Mouse (Mus musculus) natural killer cell, adult 2 months (primary cell): ENCODE measurements around the gene Ppie.
"Not testable (repeated sequence)": the region's sequence is repeated elsewhere in the genome, so short reads cannot be mapped to it uniquely, and the experiment has no call there.

Experiments
- DNase-seq, 2 experiments: peaks; one replicate each; pipeline ENCODE4 v3.0.0; 2022; ENCODE audit warnings: low spot score in 2 of 2

The Ppie gene

DNA sequence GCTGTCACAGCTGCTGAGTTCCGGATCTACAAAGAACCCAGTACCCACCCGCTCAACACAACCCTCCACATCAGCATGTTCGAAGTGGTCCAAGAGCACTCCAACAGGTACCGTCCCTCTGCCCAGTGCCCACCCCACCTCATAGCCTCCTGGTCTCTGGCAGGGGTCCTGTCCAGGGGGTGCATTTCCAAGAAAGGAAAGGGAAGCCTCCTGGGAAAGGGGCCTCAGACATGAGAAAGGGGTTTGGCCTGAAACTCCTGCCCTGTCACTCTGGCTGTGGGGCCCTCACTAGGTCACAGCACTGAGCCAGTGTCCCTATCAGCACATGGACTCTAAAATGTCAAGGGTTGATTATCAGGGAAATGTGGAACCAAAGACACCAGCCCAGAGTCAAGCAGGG is 25.1 kb downstream of the Ppie start:
- DNase-seq = not testable (repeated sequence)

DNA sequence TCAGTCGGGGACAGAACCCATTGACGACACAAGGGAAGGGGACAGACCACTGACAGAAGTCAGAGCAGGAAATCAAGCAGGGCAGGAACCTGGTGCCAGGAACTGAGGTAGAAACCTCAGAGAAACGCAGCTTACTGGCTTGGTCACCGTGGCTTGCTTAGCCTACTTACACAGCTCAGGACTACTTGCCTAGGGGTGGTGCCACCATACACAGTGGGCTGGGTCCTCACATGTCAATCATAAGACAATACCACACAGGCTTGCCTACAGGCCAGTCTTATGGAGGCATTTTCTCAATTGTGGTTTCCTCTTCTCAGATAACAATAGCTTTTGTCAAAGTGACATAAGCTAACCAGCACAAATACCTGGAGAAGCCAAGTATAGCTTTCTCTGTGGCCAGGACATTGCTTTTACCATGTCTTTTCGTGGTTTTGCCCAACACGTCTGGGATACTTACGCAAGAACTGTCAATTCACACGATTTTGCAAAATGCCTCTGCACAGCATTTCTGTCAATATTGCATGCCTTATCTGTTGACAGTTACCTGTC is 27.5 kb downstream of the Ppie start:
- DNase-seq = no peak

DNA sequence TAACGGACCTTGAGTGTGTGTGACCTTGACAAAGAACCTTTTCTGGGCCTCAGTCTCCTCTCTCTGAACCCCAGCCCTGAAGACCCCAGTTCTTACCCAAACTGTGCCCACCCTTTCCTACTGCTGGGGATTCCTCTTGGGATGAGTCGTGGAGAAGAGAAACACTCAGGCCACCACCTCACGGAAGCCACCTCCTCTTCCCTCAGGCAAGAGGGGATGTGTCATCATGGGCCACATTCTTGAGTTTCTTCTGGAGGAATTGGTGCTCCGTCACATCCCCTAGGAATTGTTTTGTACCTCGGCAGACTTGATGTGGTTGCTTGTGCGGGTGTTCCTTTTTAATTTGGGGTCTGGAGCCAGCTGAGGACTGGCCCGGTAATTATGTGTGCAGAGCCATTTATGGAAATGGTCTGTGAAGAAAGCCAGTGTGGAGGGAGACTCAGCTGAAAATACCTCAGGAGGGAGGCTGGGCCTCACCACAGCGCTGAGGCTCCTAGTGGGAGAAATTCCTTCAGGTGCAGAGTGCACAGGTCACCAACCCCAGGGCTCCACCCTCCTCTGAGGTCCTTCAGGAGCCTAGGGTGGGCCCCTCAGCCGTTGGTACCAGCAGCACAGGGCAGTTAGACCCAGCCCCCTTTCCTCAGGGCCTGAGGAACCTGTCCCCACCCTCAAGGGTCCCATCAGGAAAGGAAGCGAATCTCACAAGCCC is 28.3 kb downstream of the Ppie start:
- DNase-seq = not testable (repeated sequence)

DNA sequence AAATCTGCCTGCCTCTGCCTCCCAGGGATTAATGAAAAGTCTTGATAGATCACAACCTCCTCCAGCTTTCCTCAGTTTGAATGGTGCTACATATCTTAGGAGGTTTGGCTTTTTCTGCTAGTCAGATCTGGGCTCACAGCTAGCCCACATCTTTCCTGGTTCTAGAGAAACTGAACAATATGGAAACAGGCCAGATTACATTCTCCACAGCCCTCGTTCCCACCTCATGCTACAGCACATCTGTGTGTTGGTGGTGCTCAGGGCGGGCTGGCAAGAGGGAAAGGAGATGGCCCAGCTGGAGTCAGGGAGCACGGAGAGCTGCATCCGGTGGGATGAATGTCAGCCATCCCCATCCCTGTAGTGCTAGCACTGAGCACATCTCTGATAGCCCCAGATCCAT is 29.0 kb downstream of the Ppie start:
- DNase-seq = no peak

DNA sequence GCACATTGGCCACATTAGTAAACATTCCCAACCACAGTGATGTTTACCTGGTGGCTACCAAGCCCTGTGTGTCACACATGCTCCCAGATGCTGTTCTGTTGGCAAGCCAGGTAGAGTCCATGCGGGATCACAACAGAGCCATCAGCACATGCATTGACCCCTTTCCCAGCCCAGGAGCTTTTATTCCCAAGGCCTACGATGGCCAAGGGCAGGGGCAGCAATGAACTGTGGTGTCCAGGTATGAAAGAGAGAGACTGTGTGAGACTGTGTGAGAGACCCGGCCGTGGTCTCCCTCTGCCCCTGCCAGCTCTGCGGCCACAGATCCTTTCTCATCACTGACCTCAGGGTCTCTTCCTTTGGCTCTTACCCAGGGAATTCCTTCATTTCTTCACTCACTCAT is 31.7 kb downstream of the Ppie start:
- DNase-seq = no peak

DNA sequence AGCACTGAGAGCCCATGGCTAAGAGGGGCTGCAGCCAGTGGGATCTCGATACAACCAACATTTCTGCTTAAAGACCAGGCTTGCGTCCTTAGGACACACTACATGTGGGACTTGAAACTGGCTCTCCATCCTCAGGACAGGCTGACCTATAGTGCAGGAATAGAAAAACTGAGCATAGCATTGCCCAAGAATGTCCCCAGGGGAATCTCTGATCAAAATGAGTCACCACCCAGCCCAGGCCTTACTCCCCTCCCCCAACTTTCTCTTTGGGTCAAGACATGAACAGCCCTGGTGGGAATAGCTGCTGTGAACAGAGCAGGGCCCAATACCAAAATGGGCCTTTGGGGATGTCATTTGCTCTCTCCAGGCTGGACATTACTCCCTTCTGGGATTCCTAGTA is 32.9 kb downstream of the Ppie start:
- no peak for DNase-seq

DNA sequence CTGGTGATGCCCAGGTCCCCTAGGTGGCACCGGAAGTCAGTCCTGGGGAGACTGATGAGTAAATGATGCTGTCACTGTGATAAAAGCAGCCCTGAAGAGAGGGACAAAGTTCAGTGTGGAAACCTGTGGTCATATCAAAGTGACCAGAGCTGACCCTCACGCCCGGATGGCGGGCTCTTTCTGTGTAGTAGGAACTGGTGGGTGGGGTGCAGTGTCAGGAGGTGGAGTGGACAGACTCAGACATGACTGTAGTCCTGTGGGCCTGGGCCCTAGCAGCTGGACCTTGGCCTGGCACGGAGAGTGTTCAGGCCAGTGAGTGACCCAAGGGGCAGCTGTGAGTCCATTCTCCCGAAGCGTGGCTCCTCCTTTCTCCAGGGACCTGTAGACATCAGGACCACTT is 33.8 kb downstream of the Ppie start:
- DNase-seq = not testable (repeated sequence)

DNA sequence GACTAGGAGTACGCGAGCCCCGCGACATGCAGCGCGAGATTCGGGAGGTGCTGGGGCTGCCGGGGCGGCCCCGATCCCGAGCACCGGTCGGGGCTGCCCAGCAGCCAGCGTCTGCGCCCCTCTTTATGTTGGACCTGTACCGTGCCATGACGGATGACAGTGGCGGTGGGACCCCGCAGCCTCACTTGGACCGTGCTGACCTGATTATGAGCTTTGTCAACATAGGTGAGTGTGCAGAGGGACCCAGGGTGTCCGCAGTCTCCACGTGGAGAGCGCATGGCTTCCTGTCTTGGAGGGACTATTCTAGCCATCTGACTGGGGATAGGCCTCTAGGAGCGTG is 34.3 kb downstream of the Ppie start:
- DNase-seq = no peak

DNA sequence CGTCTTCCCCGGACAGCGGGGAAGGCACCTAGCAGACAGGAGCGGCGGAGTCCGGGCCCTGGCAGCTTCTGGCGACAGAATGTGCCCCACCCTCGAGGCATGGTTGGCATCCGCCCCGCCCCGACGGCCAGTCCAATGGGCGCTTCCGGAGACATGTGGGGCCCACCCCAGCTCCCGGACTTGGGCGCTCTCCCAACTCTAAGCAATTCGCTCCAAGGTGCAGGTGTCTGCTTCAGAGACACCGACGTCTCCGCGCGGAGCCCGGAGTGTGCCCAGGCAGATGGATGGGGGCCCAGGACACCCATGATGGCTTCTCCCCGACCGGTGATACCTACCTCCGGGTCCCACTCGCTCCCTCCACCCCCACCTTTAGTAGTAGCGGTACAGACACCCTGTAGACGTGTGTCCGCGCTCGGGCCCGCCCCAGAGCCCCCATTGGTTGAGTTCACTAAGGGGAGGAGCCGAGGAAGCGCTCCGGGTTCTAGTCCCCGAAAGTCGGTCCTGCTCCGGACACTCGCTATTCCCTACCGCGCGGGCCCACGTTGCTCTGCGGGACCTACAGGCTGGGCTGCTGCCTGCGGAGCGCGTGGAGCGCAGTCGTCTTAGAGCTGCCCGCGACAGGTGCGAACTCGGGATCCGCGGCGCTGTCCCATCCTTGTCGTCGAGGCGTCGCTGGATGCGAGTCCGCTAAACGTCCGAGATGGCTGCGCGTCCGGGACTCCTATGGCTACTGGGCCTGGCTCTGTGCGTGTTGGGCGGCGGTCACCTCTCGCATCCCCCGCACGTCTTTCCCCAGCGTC is 34.9 kb downstream of the Ppie start, which contains the start of gene Bmp8b:
Gene Bmp8b (plus strand): TSS at position 515 of the 800 bp plus-strand sequence.
- no peak for DNase-seq

DNA sequence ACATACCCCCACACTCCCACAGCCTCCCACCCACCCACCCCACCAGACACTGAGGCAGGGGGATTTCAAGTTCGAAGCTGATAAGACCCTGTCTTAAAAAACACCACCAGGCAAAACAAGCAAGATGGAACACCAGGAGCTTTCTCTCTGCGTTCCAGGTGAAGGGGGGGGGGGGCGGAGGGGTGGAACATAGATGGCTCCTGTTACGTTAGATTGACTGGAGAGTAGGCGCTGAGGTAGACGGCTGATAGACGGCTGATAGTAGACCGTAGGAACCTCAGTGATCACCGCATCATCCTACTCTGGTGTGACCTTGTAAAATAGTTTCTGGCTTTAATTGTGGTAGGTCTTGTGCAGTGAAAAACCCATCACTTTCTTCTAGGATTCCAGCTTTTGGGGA is 45.9 kb downstream of the Ppie start:
- DNase-seq = no peak

DNA sequence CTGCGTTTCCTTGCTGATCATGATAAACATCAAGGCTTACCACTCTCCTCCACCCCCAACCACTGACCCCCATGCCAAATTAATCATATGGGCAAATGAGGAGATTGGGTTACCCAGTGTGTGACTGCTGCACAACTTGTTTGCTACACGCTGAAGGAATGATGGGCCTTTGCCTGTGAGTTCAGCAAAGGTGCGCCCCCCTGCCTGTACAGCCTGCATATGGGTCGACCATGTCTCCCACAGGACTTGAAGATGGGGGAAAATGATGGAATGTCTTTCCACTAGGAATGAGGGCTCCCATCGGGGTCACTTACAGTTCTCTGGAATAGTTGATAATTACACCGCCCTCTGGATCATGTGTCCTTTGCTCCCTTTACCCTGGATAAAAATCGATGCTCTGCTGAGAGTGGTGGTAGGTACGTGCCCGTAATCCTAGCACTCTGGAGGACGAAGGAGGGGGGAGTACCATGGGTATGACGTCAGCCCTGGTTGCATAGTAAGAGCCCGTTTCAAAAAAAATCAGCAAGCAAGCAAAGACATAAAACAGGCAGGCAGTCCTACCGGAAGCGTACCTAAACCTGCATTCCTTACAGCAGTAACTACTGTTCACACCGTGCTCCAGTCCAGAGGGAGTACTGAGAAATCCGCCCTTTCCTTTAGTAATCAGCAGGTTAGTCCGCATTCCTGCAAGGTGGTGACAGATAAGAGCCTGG is 46.5 kb downstream of the Ppie start:
- DNase-seq = no peak

DNA sequence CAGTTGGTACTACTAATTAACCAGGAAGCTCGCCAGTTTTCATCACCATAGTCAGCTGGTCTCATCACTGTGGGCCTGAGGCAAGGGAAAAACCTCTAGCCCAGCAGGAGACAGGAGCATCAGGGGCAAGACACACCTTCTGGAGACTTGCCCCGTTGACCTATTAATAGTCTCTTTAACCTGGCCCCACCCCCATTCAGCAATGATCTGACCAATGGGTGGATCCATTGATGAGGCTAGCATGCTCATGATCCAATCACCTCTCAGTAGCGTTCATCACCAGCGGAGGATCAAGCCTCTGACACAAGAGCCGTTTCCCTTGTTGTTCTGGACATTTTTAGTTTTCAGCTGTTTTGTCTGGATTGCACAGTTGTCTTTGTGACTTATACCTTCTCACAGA is 47.1 kb downstream of the Ppie start:
- DNase-seq = no peak

DNA sequence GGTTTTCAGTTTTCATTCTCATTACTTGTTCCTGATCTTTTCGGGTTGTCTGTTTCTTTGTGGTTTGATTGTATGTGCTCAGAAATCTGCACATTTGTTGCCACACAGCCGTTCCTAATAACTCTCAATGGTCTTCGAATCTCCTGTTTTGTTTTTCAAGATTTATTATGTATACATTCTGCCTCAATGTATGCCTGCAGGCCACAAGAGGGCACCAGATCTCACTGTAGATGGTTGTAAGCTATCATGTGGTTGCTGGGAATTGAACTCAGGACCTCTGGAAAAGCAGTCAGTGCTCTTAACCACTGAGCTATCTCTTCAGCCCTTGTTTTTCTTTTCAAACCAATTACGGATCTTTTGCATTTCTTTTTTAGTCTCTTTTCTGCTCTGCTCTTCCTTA is 53.4 kb downstream of the Ppie start:
- DNase-seq = no peak

DNA sequence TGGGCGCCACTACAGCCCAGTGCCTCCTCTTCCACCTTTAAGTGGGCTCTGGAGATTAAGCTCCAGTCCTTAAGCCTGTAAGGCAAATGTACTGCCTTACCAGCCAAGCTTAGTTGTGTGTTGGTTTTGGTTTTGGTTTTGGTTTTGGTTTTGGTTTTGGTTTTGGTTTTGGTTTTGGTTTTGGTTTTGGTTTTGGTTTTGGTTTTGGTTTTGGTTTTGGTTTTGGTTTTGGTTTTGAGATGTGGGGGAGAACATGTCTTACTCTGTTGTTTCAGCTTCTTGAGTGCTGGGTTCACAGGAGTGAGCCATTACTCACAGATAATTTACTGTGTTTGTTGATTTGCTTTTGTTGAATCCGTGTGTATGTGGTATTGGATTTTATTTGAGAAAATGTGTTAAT is 54.5 kb downstream of the Ppie start:
- DNase-seq = no peak

DNA sequence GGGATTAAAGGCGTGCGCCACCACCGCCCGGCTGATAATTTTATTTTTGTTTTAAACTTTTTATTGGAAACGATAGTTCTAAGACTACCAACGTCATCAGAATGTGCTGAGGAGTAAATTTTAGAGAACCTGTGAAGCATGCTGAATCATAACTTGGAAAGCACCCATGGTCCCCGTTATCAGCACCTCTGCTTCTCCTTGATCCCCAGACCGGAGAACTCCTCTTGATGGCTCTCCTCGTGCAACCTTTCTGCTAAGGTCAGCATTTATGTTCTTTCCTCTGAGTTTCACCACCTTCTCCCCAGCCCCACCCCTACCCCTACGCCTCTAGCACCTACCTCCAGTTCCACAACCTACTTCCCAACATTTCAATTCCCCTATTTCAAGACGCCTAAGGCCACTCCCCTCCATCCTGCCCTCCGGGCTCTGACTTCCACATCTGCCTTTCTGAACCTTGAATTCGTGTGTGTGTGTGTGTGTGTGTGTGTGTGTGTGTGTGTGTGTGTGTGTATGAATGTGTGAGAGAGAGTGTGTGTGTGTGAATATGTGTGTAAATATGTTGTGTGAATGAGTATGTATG is 56.3 kb downstream of the Ppie start:
- no peak for DNase-seq

DNA sequence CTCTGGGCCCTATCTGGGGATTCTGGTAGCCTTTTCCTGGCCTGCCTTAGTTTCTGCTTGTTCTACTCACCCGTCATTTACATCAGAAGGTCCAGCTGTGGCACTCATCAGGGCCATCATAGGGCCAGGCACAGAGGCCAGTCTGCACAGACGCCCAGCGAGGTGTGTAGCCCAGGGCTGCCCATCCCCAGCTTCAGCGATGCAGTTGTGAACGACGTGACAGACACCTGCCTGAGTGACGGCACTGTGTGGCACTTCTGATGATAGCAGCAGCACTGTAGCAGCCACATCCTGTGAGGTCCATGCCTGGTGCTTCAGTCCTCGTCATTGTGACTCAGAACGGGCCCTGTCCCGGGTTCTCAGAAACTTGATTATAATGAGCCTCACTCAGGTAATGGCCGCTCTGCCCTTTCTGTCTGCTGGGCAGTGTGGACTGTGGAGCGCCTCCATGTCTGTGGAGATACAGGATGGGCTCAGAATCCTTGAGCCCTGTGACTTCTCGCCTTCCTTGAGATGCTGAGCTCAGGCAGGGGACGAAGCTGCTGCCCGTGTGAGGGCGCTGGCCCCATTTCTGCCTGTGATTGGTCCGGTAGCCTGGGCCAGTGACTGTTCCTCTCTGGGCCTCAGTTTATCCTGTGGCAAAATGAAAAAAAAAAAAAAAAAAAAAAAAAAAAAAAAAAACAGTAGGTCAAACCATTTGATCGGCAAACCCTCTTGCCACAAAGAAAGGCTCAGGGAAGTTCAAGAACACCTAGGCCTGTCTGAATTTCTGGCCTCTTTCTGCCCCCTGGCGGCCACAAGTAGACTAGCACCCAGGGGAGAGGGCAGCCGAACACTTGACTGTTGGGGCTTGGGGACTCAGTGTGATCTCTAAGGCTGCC is 57.2 kb downstream of the Ppie start:
- DNase-seq = peak; percentile 27 to 59

DNA sequence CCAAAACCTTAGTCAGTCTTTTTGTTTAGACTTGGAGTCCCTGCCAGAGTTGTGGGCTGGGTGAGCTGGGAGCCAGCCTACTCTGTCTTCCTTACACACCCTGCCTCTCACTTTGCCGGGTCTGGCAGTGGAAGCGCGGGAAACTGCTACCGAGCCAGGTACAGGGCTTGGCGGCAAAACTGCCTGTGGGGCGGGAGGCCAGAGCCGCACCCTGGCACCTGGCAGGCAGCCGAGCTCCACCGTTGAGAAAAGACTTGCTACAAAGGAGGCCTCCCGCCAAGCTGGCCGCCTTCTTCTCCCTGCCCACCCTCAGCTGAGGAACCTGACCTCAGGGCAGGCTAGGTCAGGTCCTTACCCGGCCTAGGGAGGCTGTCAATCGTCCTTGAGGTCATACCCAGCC is 59.0 kb downstream of the Ppie start:
- no peak for DNase-seq

DNA sequence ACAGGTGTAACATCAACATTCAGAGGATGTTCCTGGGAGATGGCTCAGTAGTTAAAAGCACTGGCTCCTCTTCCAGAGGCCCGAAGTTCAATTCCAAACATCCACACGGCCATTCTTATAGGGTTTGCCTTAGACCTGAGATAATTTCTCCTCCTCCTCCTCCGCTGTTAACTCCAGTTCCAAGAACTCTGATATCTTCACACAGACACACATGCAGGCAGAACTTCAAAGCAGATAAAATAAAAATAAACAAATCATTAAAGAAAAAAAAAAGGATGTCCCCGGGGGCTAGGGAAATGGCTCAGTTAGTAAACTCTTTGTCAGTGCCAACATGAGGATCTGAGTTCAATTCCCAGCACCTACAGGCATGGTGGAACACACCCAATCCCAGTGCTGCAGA is 61.5 kb downstream of the Ppie start:
- no peak for DNase-seq
